Mouse (Mus musculus) C2C12 (cell line): ENCODE results near the gene Foxp1.

ENCODE experiments used
- CEBPB ChIP-seq: IDR thresholded peaks from one replicate; pipeline ENCODE4 v1.6.1; 2011; ENCODE audit warnings: low read depth, mild to moderate bottlenecking, control low read depth, moderate library complexity
- CTCF ChIP-seq: IDR thresholded peaks from one replicate; pipeline ENCODE4 v1.5.1; 2011; ENCODE audit not compliant: control insufficient read depth, insufficient read depth, insufficient read length
- USF1 ChIP-seq: IDR thresholded peaks from one replicate; pipeline ENCODE4 v1.6.1; 2011; ENCODE audit warnings: low read depth, mild to moderate bottlenecking, control low read depth, moderate library complexity

DNA sequence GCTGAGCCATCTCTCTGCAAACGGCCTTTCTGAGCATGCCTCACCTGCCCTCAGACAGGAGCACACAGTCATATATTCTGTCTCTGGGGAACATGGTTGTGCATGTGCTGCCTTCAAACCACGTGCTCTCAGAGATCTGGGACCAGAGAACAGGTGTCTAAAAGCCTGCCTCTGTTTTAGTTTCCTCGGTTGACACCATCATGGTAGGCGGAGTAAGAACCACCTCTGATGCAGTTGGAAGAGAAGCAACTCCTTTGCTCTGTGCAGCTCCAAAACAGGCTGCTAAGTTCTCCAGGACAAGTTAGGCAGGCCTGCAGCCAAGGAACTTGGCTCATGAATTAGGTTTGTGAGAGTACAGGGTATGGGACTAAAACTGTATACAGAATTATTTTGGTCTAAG, 356.4 kb downstream of the Foxp1 start:
- TF ChIP-seq CTCF: no peak
- TF ChIP-seq USF1: no peak
- TF ChIP-seq CEBPB: no peak
